Mouse (Mus musculus): ENCODE measurements at regions not wholly inside any gene's neighbourhood (a gene's known extent, or its start where the extent isn't known, plus 50 kb on each side); places are given as distances from the start of the nearest gene placed in this dataset.

GRCm38 (mm10) chr12:99059491-99059890, 139.1 kb downstream of the Ttc8 start:
- no peak overlapping the region for H3K4me2 ChIP-seq (ENCODE audit: low read depth, severe bottlenecking)
- no peaks in the 10 kb centered on the region for H3K36me3 ChIP-seq (ENCODE audit: control insufficient read depth, insufficient read depth, low read length)
- ATAC-seq (ENCODE audit: insufficient number of reproducible peaks, low FRiP score, low TSS enrichment, low read depth) (no peak), DNase-seq (ENCODE audit: low spot score) (no peak)
- WGBS: 92% methylated on average over 4 of the region's 4 CpGs
- H3K9me3 ChIP-seq (ENCODE audit: control insufficient read depth, low read length): no peaks in the 10 kb centered on the region
- H3K4me1 ChIP-seq (ENCODE audit: control insufficient read depth, insufficient read depth, low read length): no peaks in the 10 kb centered on the region
- no peaks in the 10 kb centered on the region for H3K27me3 ChIP-seq (ENCODE audit: control insufficient read depth, insufficient read depth, low read length)
- H3K27ac ChIP-seq (replicated peaks; ENCODE audit: low read depth, low read length): no peak overlapping the region
- no peak overlapping the region for H3K4me3 ChIP-seq (ENCODE audit: low read depth, low read length)
- H3K9ac ChIP-seq (ENCODE audit: low read length): no peak overlapping the region

DNA sequence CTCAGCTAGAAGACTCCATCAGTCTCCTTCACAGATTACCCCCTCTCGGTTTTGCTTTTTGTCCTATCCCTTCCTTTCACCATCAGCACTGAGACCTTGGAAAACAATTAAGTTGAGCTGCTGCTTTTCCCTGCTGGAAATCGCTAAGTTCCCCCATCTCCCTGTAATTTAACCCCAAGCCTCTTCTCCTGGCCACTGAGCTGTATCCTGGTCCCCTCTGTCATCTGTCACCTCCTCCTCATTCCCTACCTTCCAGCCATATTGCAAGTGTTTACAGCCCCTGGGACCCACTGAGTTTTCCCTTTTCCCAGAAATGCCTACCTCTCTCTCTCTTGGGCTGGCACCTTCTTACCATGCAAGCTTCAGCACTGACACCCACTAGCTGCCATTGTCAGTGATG, 140.3 kb downstream of the Ttc8 start:
- Histone ChIP-seq H3K27ac (replicated peaks; ENCODE audit: low read depth, low read length) (no peak overlapping the region), H3K9ac (ENCODE audit: low read length) (no peak overlapping the region), H3K4me2 (ENCODE audit: low read depth, severe bottlenecking) (no peak overlapping the region), H3K4me1 (ENCODE audit: control insufficient read depth, insufficient read depth, low read length) (no peaks in the 10 kb centered on the region), H3K4me3 (ENCODE audit: low read depth, low read length) (no peak overlapping the region), H3K9me3 (ENCODE audit: control insufficient read depth, low read length) (no peaks in the 10 kb centered on the region), H3K36me3 (ENCODE audit: control insufficient read depth, insufficient read depth, low read length) (no peaks in the 10 kb centered on the region), H3K27me3 (ENCODE audit: control insufficient read depth, insufficient read depth, low read length) (no peaks in the 10 kb centered on the region)
- WGBS: 44% methylated on average over 2 of the region's 2 CpGs
- ATAC-seq (ENCODE audit: insufficient number of reproducible peaks, low FRiP score, low TSS enrichment, low read depth): no peak
- no peak for DNase-seq (ENCODE audit: low spot score)

DNA sequence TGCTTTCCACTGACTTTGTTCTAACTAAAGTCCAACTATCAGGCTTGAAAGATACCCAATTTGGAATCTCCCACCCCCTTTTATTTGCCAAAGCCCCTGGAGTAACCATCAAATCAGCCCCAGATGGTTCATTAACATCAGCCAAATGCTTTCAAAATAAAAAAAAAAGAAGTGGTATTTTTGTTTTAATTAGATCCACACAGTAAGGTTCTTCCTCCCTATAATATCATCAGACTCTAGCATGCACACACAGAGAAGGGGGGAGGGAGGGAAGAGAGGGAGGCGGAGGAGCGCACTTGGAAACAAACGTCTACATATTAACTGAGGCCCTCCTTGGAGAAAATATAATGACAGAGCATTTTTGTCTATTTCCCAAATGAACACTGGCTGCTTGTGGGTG, 143.1 kb downstream of the Ttc8 start:
- no peak overlapping the region for H3K9ac ChIP-seq (ENCODE audit: low read length)
- H3K36me3 ChIP-seq (ENCODE audit: control insufficient read depth, insufficient read depth, low read length): no peaks in the 10 kb centered on the region
- 73% methylated on average over 3 of the region's 3 CpGs for WGBS
- no peaks in the 10 kb centered on the region for H3K27me3 ChIP-seq (ENCODE audit: control insufficient read depth, insufficient read depth, low read length)
- no peak overlapping the region for H3K4me3 ChIP-seq (ENCODE audit: low read depth, low read length)
- ATAC-seq (ENCODE audit: insufficient number of reproducible peaks, low FRiP score, low TSS enrichment, low read depth) (no peak), DNase-seq (ENCODE audit: low spot score) (no peak)
- no peaks in the 10 kb centered on the region for H3K4me1 ChIP-seq (ENCODE audit: control insufficient read depth, insufficient read depth, low read length)
- no peak overlapping the region for H3K4me2 ChIP-seq (ENCODE audit: low read depth, severe bottlenecking)
- H3K27ac ChIP-seq (replicated peaks; ENCODE audit: low read depth, low read length): no peak overlapping the region
- no peaks in the 10 kb centered on the region for H3K9me3 ChIP-seq (ENCODE audit: control insufficient read depth, low read length)

GRCm38 (mm10) chr12:99063885-99064284, 143.5 kb downstream of the Ttc8 start:
- Histone ChIP-seq H3K27ac (replicated peaks; ENCODE audit: low read depth, low read length) (no peak overlapping the region), H3K9ac (ENCODE audit: low read length) (no peak overlapping the region), H3K4me3 (ENCODE audit: low read depth, low read length) (no peak overlapping the region), H3K36me3 (ENCODE audit: control insufficient read depth, insufficient read depth, low read length) (no peaks in the 10 kb centered on the region), H3K4me2 (ENCODE audit: low read depth, severe bottlenecking) (no peak overlapping the region), H3K4me1 (ENCODE audit: control insufficient read depth, insufficient read depth, low read length) (no peaks in the 10 kb centered on the region), H3K9me3 (ENCODE audit: control insufficient read depth, low read length) (no peaks in the 10 kb centered on the region), H3K27me3 (ENCODE audit: control insufficient read depth, insufficient read depth, low read length) (no peaks in the 10 kb centered on the region)
- DNase-seq (ENCODE audit: low spot score): no peak
- 77% methylated on average over 8 of the region's 8 CpGs for WGBS
- no peak for ATAC-seq (ENCODE audit: insufficient number of reproducible peaks, low FRiP score, low TSS enrichment, low read depth)

- no peak for DNase-seq (ENCODE audit: low spot score)
- WGBS: 83% methylated on average over 3 of the region's 3 CpGs
- H3K4me3 ChIP-seq (ENCODE audit: low read depth, low read length): no peak overlapping the region
Observed at GRCm38 (mm10) chr12:99067962-99068361, 147.6 kb downstream of the Ttc8 start.

GRCm38 (mm10) chr12:99073766-99074165, 153.4 kb downstream of the Ttc8 start:
- no peak overlapping the region for H3K4me2 ChIP-seq (ENCODE audit: low read depth, severe bottlenecking)
- DNase-seq (ENCODE audit: low spot score) (no peak), ATAC-seq (ENCODE audit: insufficient number of reproducible peaks, low FRiP score, low TSS enrichment, low read depth) (no peak)
- WGBS: 85% methylated on average over 5 of the region's 5 CpGs
- no peak overlapping the region for H3K27ac ChIP-seq (replicated peaks; ENCODE audit: low read depth, low read length)
- H3K27me3 ChIP-seq (ENCODE audit: control insufficient read depth, insufficient read depth, low read length): no peaks in the 10 kb centered on the region
- H3K36me3 ChIP-seq (ENCODE audit: control insufficient read depth, insufficient read depth, low read length): no peaks in the 10 kb centered on the region
- no peaks in the 10 kb centered on the region for H3K9me3 ChIP-seq (ENCODE audit: control insufficient read depth, low read length)
- no peak overlapping the region for H3K9ac ChIP-seq (ENCODE audit: low read length)
- no peaks in the 10 kb centered on the region for H3K4me1 ChIP-seq (ENCODE audit: control insufficient read depth, insufficient read depth, low read length)
- H3K4me3 ChIP-seq (ENCODE audit: low read depth, low read length): no peak overlapping the region

More at GRCm38 (mm10) chr12:99067962-99068361, 147.6 kb downstream of the Ttc8 start:
- H3K27ac ChIP-seq (replicated peaks; ENCODE audit: low read depth, low read length): no peak overlapping the region
- H3K36me3 ChIP-seq (ENCODE audit: control insufficient read depth, insufficient read depth, low read length): no peaks in the 10 kb centered on the region
- H3K9ac ChIP-seq (ENCODE audit: low read length): no peak overlapping the region
- H3K4me1 ChIP-seq (ENCODE audit: control insufficient read depth, insufficient read depth, low read length): no peaks in the 10 kb centered on the region
- no peak for ATAC-seq (ENCODE audit: insufficient number of reproducible peaks, low FRiP score, low TSS enrichment, low read depth)
- no peak overlapping the region for H3K4me2 ChIP-seq (ENCODE audit: low read depth, severe bottlenecking)
- no peaks in the 10 kb centered on the region for H3K9me3 ChIP-seq (ENCODE audit: control insufficient read depth, low read length)
- no peaks in the 10 kb centered on the region for H3K27me3 ChIP-seq (ENCODE audit: control insufficient read depth, insufficient read depth, low read length)

DNA sequence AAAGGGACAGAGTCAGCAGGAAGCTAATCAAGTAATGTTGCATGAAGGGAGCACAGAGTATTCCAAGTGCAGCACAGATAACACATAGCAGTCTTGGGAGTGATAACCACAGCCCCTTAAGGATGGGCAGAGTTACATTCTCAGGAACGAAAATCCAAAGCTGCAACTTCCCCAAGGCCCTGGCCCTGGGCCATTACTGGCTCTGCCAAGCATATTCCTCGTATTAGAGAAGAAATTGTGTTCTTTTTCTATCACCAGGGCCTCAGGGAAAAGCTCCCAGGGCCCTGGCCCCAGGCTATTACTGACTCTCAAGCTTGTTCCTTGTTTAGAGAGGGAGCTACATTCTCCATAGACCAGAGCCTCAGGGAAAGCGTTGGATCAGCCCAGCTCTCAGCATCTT, 157.0 kb downstream of the Ttc8 start:
- Histone ChIP-seq H3K4me2 (ENCODE audit: low read depth, severe bottlenecking) (no peak overlapping the region), H3K9ac (ENCODE audit: low read length) (no peak overlapping the region), H3K36me3 (ENCODE audit: control insufficient read depth, insufficient read depth, low read length) (no peaks in the 10 kb centered on the region), H3K4me3 (ENCODE audit: low read depth, low read length) (no peak overlapping the region), H3K27me3 (ENCODE audit: control insufficient read depth, insufficient read depth, low read length) (no peaks in the 10 kb centered on the region), H3K9me3 (ENCODE audit: control insufficient read depth, low read length) (no peaks in the 10 kb centered on the region), H3K4me1 (ENCODE audit: control insufficient read depth, insufficient read depth, low read length) (no peaks in the 10 kb centered on the region), H3K27ac (replicated peaks; ENCODE audit: low read depth, low read length) (no peak overlapping the region)
- DNase-seq (ENCODE audit: low spot score): no peak
- ATAC-seq (ENCODE audit: insufficient number of reproducible peaks, low FRiP score, low TSS enrichment, low read depth): no peak
- WGBS: 74% methylated on average over 3 of the region's 3 CpGs

DNA sequence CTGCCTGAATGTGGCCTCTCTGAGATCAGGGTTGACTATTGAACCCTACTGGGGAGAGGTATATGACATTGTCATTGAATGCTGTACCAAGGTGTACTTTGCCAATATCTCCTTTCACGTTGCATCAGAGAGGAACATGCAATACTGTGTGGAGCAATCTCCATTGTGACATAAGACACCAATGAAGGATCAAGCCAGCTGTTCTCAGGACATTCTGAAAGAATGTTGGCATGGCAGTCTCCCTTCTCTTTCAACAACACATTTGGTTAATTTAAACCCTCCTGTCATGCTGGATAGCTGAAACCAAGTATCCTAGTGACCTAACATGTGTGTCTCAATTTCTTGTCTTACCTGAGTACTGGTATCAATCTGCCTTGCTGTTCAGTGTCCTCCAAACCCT, 159.5 kb downstream of the Ttc8 start:
- DNase-seq (ENCODE audit: low spot score) (no peak), ATAC-seq (ENCODE audit: insufficient number of reproducible peaks, low FRiP score, low TSS enrichment, low read depth) (no peak)
- H3K27me3 ChIP-seq (ENCODE audit: control insufficient read depth, insufficient read depth, low read length): no peaks in the 10 kb centered on the region
- WGBS: 82% methylated on average over 1 of the region's 1 CpGs
- H3K27ac ChIP-seq (replicated peaks; ENCODE audit: low read depth, low read length): no peak overlapping the region
- no peak overlapping the region for H3K4me2 ChIP-seq (ENCODE audit: low read depth, severe bottlenecking)
- H3K9ac ChIP-seq (ENCODE audit: low read length): no peak overlapping the region
- no peaks in the 10 kb centered on the region for H3K36me3 ChIP-seq (ENCODE audit: control insufficient read depth, insufficient read depth, low read length)
- no peak overlapping the region for H3K4me3 ChIP-seq (ENCODE audit: low read depth, low read length)
- no peaks in the 10 kb centered on the region for H3K4me1 ChIP-seq (ENCODE audit: control insufficient read depth, insufficient read depth, low read length)
- no peaks in the 10 kb centered on the region for H3K9me3 ChIP-seq (ENCODE audit: control insufficient read depth, low read length)

- Histone ChIP-seq H3K27me3 (ENCODE audit: control insufficient read depth, insufficient read depth, low read length) (no peaks in the 10 kb centered on the region), H3K9ac (ENCODE audit: low read length) (no peak overlapping the region), H3K9me3 (ENCODE audit: control insufficient read depth, low read length) (no peaks in the 10 kb centered on the region), H3K4me3 (ENCODE audit: low read depth, low read length) (no peak overlapping the region), H3K4me2 (ENCODE audit: low read depth, severe bottlenecking) (no peak overlapping the region), H3K36me3 (ENCODE audit: control insufficient read depth, insufficient read depth, low read length) (no peaks in the 10 kb centered on the region), H3K4me1 (ENCODE audit: control insufficient read depth, insufficient read depth, low read length) (no peaks in the 10 kb centered on the region), H3K27ac (replicated peaks; ENCODE audit: low read depth, low read length) (no peak overlapping the region)
- WGBS: 44% methylated on average over 11 of the region's 11 CpGs
- no peak for DNase-seq (ENCODE audit: low spot score)
- ATAC-seq (ENCODE audit: insufficient number of reproducible peaks, low FRiP score, low TSS enrichment, low read depth): no peak
Observed at GRCm38 (mm10) chr12:99083616-99084015, 163.2 kb downstream of the Ttc8 start.
